Mouse (Mus musculus): Measurements from ENCODE around the gene Gm45837. TPM values are rescaled to one million over a fixed set of nuclear protein-coding genes. Genes with fewer than 3 reads are reported as not detected.

The Gm45837 gene
- 10.4 and 15.2 TPM in 2 replicates for polyA plus RNA-seq (2012)

GRCm38 (mm10) chr7:101410267-101410936 lies at the start of gene Gm45837:
Gene Gm45837 (plus strand): TSS chr7:101410886.

GRCm38 (mm10) chr7:101421529-101421928 lies 10.8 kb downstream of the Gm45837 start, which contains the start of gene Pde2a:
Gene Pde2a (plus strand): TSS chr7:101421691.

Other genes starting within 250 kb of the Gm45837 start
- 16.9 and 19.9 TPM in 2 replicates for gene Atg16l2, start 108.6 kb upstream of the Gm45837 start, polyA plus RNA-seq (2012)
- 419 and 496 TPM in 2 replicates for gene Stard10, start 93.8 kb upstream of the Gm45837 start, polyA plus RNA-seq (2012)
- gene Arap1, start 62.8 kb upstream of the Gm45837 start, polyA plus RNA-seq (2012), result 118 and 138 TPM in 2 replicates
- gene Pde2a, start 10.8 kb downstream of the Gm45837 start, polyA plus RNA-seq (2012), result 6.5 and 8.8 TPM in 2 replicates
- gene Art2b, start 174.7 kb downstream of the Gm45837 start, polyA plus RNA-seq (2012), result 0.04 TPM in 1 of 2 replicates, not detected in the other

Data from megakaryocyte-erythroid progenitor cell, adult 5 weeks (primary cell).